Mouse (Mus musculus): ENCODE results near the gene Krtap11-1. TPM values are rescaled to one million over a fixed set of nuclear protein-coding genes. Genes with fewer than 3 reads are reported as not detected.

Krtap11-1 gene
- polyA plus RNA-seq, 1 experiment from 2014 or later: not detected

DNA sequence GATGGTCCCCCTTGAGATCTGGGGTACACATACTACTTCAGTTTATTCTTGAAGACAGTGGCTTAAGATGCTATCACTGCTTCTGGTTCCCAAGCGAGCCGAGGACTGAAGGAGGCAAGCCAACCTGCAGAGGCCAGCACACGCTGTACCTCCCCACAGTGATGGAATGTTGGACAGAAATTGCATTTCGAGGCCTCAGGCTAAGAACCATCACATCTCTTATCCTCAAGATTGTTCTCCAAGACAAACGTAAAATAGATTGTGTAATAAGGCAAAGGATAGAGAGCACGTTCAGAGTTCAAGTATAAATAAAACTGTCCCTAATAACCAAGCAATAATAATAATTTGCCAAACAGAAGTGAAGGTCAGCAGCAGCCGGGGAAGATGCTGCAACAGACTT, 2.8 kb downstream of the Krtap11-1 start:
- no peak for ATAC-seq (ENCODE audit: low FRiP score)
- Histone ChIP-seq H3K36me3 (no peaks in the 10 kb centered on the region), H3K4me2 (no peak overlapping the region), H3K4me1 (replicated peaks) (0 out of 2 replicates have a peak, but pooled peaks cover 1% of the 10 kb centered on the region), H3K4me3 (no peak overlapping the region), H3K27me3 (no peaks in the 10 kb centered on the region), H3K9me3 (no peaks in the 10 kb centered on the region), H3K9ac (no peak overlapping the region), H3K27ac (no peak overlapping the region)
- 84% methylated on average over 7 of the region's 7 CpGs for WGBS

DNA sequence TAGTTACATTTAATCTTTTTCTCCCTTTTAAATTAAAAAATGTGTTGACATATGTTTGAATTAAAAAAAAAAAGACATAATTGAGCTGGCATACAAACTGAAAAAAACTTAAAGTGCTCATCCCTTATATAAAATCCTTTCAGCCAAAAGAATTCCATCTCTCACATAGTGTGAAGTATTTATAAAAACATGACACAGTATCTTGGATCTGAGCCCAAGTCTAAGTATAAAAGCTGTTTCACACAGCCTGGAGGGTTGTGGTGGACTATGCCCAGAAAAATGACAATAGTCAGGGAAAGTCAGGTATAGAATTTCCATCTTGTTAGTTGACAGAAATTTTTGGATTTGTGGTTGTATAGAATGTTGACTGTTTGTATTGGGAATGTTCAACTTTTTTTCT, 20.7 kb downstream of the Krtap11-1 start:
- Histone ChIP-seq H3K27me3 (no peaks in the 10 kb centered on the region), H3K4me1 (replicated peaks) (no peaks in the 10 kb centered on the region), H3K4me3 (no peak overlapping the region), H3K4me2 (no peak overlapping the region), H3K9ac (no peak overlapping the region), H3K36me3 (no peaks in the 10 kb centered on the region), H3K9me3 (no peaks in the 10 kb centered on the region), H3K27ac (no peak overlapping the region)
- no peak for ATAC-seq (ENCODE audit: low FRiP score)

DNA sequence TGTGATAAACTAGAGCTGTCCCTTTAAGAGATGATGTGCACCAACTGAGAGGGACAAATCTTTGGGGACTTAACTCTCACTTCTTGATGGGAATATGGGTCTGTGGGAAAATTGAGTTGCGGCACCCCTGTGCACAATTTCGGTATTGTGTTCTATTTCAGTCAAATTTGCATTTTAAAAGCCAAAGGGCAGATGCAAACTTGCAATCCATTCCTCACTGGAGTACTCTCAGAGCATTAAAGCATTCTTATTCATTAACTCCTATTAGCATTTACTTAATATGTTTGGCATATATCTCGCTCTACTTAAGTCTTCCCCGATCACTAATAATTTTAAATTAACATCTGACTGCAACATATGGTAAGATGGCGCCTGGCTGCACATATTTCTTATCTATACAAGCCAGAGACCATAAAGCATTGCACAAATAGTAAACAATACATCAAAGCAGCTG, 32.9 kb downstream of the Krtap11-1 start:
- Histone ChIP-seq H3K27ac (0 out of 2 replicates have a peak overlapping the region, but pooled peaks have one; percentile 37), H3K4me1 (replicated peaks) (peaks cover 11% of the 10 kb centered on the region), H3K36me3 (no peaks in the 10 kb centered on the region), H3K9ac (no peak overlapping the region), H3K9me3 (no peaks in the 10 kb centered on the region), H3K27me3 (no peaks in the 10 kb centered on the region), H3K4me2 (no peak overlapping the region), H3K4me3 (no peak overlapping the region)
- peak; percentile 57; the same call in 1 of the 2 replicates for ATAC-seq (ENCODE audit: low FRiP score)
- WGBS: 25% methylated on average over 5 of the region's 5 CpGs

DNA sequence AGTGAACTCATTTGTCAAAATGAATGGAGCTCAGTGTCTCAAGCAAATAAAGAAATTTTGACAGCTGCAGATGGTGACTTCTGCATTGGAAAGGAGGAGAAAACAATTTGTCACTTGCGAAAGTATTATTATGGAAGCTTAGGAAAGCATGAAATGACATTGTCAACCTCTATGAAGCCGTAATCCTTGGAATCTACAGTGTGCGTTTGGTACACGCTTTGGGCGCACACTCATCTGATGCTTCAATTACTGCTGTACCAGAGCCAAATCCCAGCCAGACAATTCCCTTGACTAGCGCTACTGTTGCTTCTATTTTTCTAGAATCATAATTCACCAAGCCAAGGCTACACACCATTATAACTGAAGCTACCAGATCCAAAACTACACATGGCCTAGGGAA, 33.6 kb downstream of the Krtap11-1 start:
- WGBS: 74% methylated on average over 6 of the region's 6 CpGs
- H3K27me3 ChIP-seq: no peaks in the 10 kb centered on the region
- H3K4me2 ChIP-seq: no peak overlapping the region
- H3K9me3 ChIP-seq: no peaks in the 10 kb centered on the region
- no peak overlapping the region for H3K4me3 ChIP-seq
- no peak overlapping the region for H3K27ac ChIP-seq
- H3K4me1 ChIP-seq (replicated peaks): peaks cover 11% of the 10 kb centered on the region
- H3K36me3 ChIP-seq: no peaks in the 10 kb centered on the region
- no peak for ATAC-seq (ENCODE audit: low FRiP score)
- no peak overlapping the region for H3K9ac ChIP-seq

DNA sequence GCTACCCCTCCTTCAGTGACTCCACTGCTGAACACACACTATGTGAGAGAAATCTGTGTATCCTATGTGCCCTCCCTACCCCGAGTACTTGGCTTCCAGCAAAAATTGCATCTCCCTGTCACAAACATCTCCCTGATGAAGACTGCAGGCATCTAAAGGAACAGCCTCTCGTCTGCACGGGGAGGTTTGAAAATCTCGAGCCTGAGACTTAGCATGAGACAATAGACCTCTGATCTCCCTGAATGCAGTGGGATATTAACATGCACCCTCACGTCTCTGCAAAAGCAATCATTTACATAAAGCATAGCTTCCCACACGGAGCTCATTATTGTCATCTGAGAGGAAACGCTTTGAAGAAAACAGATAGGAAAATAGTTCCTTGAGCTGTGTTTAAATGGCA, 40.4 kb downstream of the Krtap11-1 start:
- H3K27ac ChIP-seq: peak overlapping the region; percentile 69
- peak overlapping the region; percentile 22; the same call in 1 of the 2 replicates for H3K4me2 ChIP-seq
- no peaks in the 10 kb centered on the region for H3K9me3 ChIP-seq
- no peak overlapping the region for H3K9ac ChIP-seq
- WGBS: 10% methylated on average over 7 of the region's 7 CpGs
- H3K27me3 ChIP-seq: no peaks in the 10 kb centered on the region
- peak; percentile 75 for ATAC-seq (ENCODE audit: low FRiP score)
- H3K4me1 ChIP-seq (replicated peaks): peaks cover 24% of the 10 kb centered on the region
- no peaks in the 10 kb centered on the region for H3K36me3 ChIP-seq
- no peak overlapping the region for H3K4me3 ChIP-seq

DNA sequence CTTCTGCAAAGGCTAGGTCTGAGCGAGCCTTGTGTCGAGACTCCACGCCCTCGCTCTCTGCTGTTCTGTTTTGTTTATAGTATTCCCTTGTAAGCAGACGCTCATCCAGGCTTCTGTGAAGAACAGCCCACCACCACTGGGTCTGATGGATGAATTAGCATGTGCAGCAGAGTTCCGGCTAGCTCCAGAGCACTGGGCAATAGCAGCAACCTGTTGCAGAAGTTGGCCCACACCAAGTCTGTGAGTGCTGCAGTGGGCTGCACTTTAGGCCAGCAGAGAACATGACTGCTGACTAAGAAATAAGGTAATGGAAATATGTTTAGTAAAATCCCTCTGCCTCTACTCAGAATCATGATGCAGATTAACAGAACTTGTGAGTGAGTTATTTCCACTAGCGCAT, 41.1 kb downstream of the Krtap11-1 start:
- no peak overlapping the region for H3K4me2 ChIP-seq
- H3K27me3 ChIP-seq: no peaks in the 10 kb centered on the region
- H3K9ac ChIP-seq: no peak overlapping the region
- WGBS: 48% methylated on average over 7 of the region's 7 CpGs
- H3K4me1 ChIP-seq (replicated peaks): peaks cover 24% of the 10 kb centered on the region
- peak overlapping the region; percentile 69 for H3K27ac ChIP-seq
- no peak overlapping the region for H3K4me3 ChIP-seq
- H3K36me3 ChIP-seq: no peaks in the 10 kb centered on the region
- ATAC-seq (ENCODE audit: low FRiP score): peak; percentile 59; the same call in 1 of the 2 replicates
- H3K9me3 ChIP-seq: no peaks in the 10 kb centered on the region

DNA sequence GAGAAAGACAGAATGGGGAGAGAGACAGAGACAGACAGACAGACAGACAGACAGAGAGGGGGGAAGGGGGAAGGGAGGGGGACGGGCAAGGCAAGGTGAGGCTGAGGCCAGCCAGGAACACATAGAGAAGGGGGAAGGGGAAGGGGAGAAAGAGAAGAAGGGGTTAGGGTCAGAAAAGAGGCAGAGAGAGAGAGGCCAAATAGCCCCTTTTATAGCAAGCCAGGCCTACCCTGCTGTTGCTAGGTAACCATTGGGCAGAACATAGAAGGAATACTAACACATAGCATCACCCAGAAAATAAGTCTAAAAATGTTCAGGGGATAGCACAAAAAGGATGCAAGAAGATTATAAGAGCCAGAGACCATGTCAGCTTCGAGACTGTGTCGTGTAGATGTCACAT, 42.6 kb downstream of the Krtap11-1 start:
- Histone ChIP-seq H3K9me3 (no peaks in the 10 kb centered on the region), H3K4me3 (no peak overlapping the region), H3K36me3 (no peaks in the 10 kb centered on the region), H3K27me3 (no peaks in the 10 kb centered on the region), H3K4me2 (no peak overlapping the region), H3K9ac (no peak overlapping the region), H3K27ac (no peak overlapping the region), H3K4me1 (replicated peaks) (peaks cover 24% of the 10 kb centered on the region)
- ATAC-seq (ENCODE audit: low FRiP score): peak; percentile 37; the same call in 1 of the 2 replicates
- WGBS: 41% methylated on average over 3 of the region's 3 CpGs

DNA sequence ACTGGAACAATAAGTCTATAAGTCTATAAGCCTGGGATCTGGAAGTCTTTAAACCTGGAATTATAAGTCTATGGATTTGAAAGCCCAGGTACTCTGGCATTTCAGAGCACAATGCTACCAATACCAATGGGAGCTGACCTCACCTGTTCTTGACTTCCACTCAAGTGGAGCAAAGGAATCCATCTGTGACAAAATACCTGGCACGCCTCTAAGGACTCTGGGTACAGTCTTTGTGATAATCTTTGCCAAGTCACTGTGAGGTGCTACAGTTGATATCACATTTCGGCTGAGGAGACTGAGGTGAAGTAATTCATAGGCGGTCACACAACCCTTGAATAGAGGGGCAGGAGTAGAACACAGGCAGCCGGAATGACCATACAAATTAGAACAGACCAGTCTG, 50.0 kb downstream of the Krtap11-1 start:
- no peaks in the 10 kb centered on the region for H3K4me1 ChIP-seq (replicated peaks)
- H3K4me3 ChIP-seq: no peak overlapping the region
- H3K9me3 ChIP-seq: no peaks in the 10 kb centered on the region
- no peak overlapping the region for H3K27ac ChIP-seq
- H3K27me3 ChIP-seq: no peaks in the 10 kb centered on the region
- no peak for ATAC-seq (ENCODE audit: low FRiP score)
- H3K4me2 ChIP-seq: no peak overlapping the region
- 95% methylated on average over 4 of the region's 4 CpGs for WGBS
- H3K9ac ChIP-seq: no peak overlapping the region
- H3K36me3 ChIP-seq: no peaks in the 10 kb centered on the region

DNA sequence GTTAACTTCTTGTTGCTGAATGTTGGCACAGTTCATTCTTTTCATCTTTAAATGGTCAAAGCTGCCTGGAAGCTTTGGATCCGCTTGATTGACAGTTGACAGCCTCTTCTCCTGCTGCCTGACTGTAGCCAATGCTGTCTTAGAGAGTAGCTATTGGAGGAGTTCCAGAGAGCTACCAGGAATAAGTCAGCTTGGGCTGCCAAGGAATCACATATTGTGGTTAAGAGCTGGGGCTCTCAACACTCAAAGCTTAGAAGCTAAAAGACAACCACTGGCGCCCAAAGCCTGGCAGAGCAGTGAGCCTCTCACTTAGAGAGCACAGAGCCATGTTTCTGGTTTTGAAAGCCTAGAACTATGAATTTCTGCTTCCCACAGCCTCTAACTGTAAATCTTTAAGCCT, 50.4 kb downstream of the Krtap11-1 start:
- no peak overlapping the region for H3K4me3 ChIP-seq
- ATAC-seq (ENCODE audit: low FRiP score): no peak

More for the DNA sequence above, 50.4 kb downstream of the Krtap11-1 start:
- H3K4me2 ChIP-seq: no peak overlapping the region
- H3K4me1 ChIP-seq (replicated peaks): no peaks in the 10 kb centered on the region
- H3K9me3 ChIP-seq: no peaks in the 10 kb centered on the region
- H3K27ac ChIP-seq: no peak overlapping the region
- no peak overlapping the region for H3K9ac ChIP-seq
- H3K36me3 ChIP-seq: no peaks in the 10 kb centered on the region
- WGBS: 97% methylated on average over 2 of the region's 2 CpGs
- H3K27me3 ChIP-seq: no peaks in the 10 kb centered on the region

Other genes with a start within 250 kb of the Krtap11-1 start
- not detected in 2 replicates for gene Krtap21-1, start 167.3 kb downstream of the Krtap11-1 start, polyA plus RNA-seq (2015; fragmentation: Nextera tagmentation; extraction: Ambion mirVana)
- not detected in 2 replicates for gene Krtap6-2, start 151.1 kb downstream of the Krtap11-1 start, polyA plus RNA-seq (2015; fragmentation: Nextera tagmentation; extraction: Ambion mirVana)
- gene Krtap8-1, start 83.2 kb downstream of the Krtap11-1 start, polyA plus RNA-seq (2015; fragmentation: Nextera tagmentation; extraction: Ambion mirVana): not detected in 2 replicates
- 0.57 TPM in 1 of 2 replicates, not detected in the other for gene Krtap7-1, start 62.9 kb downstream of the Krtap11-1 start, polyA plus RNA-seq (2015; fragmentation: Nextera tagmentation; extraction: Ambion mirVana)